Mouse (Mus musculus) erythroblast, embryonic 14.5 days (primary cell): ENCODE measurements around the gene Slc13a2.

ENCODE experiments used
- GATA1 ChIP-seq: IDR thresholded peaks from 2 replicates; pipeline ENCODE4 v1.6.1; 2012; ENCODE audit warnings: low read length, inconsistent platforms, mixed read lengths
- TAL1 ChIP-seq: IDR thresholded peaks from 3 replicates; pipeline ENCODE4 v1.6.1; 2012; ENCODE audit warnings: low read length, inconsistent platforms, mixed read lengths

GRCm38 (mm10) chr11:78443115-78443514 lies 21.1 kb upstream of the Slc13a2 start:
- TF ChIP-seq TAL1 (no peak), GATA1 (no peak)
